Mouse (Mus musculus) layer of hippocampus, adult 2 months (tissue): ENCODE results near the gene Myo1d. TPM values are rescaled to one million over a fixed set of nuclear protein-coding genes. Genes with fewer than 3 reads are reported as not detected.

Experiments
- DNase-seq, 2 experiments: peaks; one replicate each; pipeline ENCODE4 v3.0.0; 2022; ENCODE audit warnings: low spot score in 2 of 2
- H3K27ac ChIP-seq: fragments of 200-600 bp; 2 replicates; pipeline ENCODE4 v1.8.1; 2022
- H3K4me3 ChIP-seq: fragments of 200-600 bp; 2 replicates; pipeline ENCODE4 v1.8.1; 2022; ENCODE audit warnings: mild to moderate bottlenecking
- CTCF ChIP-seq: fragments of 200-600 bp; conservative IDR thresholded peaks from 2 replicates; pipeline ENCODE4 v1.8.1; 2022; ENCODE audit warnings: antibody characterized with exemption, mild to moderate bottlenecking, moderate library complexity
- total RNA-seq, 2 experiments: library from RNA; stranded (reverse); gene quantifications; 2 replicates each; pipeline ENCODE4 v1.2.3; 2021

Gene Myo1d
- total RNA-seq, 2 experiments from 2014 or later, result 6.2 to 8.0 TPM

DNA sequence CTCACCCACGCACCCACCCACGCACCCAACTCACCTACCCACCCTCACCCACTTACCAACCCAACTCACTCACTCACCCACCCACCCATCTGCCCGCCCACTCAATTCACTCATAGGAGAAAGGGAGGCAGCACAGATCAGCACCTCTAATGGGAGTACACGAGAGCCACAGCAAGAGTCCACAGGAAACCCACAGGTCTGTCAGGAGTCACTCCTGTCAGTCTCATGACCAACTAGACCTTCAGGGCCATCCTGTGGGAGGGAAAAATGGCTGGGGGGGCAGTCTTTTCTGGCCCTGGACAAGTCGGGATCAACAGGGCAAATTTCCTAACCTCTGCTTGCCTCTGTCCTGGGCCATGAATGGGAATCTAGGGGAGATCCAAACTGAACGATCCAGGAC lies 272.0 kb downstream of the Myo1d start:
- peak overlapping the region; percentile 67; the same call in 1 of the 2 replicates for H3K27ac ChIP-seq
- no peak for TF ChIP-seq CTCF
- no peak overlapping the region for H3K4me3 ChIP-seq
- no peak for DNase-seq

- Histone ChIP-seq H3K4me3 (no peak overlapping the region), H3K27ac (peak overlapping the region; percentile 98)
- no peak for DNase-seq
- peak; percentile 16; the same call in 1 of the 2 replicates for TF ChIP-seq CTCF
Observed at GRCm38 (mm10) chr11:80506483-80506882, 273.3 kb downstream of the Myo1d start.

DNA sequence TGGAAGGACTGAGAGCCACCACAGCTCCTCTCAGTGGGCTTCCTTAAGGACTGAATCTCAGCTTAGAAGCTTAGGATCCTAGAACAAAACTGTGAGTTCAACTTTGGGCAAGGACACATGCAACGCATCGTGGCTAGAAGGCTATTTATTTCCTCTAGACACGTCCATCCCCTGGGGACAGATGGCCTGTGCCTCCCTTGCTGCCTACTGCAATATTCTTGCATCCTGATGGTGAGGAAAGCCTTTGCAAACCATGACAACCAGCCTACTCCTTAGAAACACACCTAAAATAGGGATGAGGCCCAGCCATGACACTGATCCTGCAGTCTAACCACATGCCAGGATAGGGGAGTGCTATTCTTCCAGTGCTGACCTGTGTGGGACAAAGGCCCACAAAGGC lies 274.2 kb downstream of the Myo1d start:
- H3K27ac ChIP-seq, result peak overlapping the region; percentile 98
- DNase-seq, result no peak
- TF ChIP-seq CTCF, result no peak
- no peak overlapping the region for H3K4me3 ChIP-seq

DNA sequence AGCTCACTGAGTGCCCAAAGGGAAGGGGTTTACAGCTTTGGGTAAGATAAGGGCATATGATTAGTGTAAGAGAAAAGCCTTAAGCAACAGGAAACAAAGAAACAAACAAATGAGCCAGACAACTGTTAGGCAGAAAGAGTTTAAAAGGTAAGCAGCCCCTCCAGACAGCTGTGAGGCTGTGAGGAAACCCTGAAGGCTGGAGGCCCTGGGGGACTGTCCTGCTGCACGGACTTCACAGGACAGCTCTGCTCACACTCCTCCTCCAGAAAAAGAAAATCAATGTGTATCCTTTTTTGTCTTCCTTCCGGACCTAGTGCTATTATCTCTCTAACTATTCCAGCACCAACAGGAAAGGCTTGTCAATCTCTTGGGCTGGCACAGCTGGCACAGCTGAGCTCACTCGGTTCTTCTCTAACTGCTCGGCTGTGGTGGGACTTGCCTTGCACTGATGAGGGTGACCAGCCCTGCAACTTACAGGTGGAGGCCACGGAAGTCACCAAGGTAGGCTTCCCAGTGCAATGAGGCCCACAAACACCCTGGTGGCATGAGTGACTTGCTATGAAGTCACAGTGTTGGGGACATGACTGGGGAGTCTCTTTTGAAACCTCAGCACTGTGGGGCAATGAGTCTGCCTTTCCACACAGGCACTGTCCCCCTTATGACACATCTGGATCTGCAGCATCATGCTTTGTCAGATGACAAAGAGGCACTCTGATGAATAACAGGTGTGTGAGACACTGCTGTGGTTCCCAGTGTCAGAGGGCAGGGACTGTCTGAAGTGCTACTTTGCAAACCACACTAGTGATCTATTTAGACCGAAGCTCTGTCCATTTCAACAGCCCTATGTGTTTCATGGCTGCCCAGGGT lies 275.1 kb downstream of the Myo1d start:
- no peak overlapping the region; the same call in 1 of the 2 replicates for H3K4me3 ChIP-seq
- DNase-seq, result no peak
- no peak for TF ChIP-seq CTCF
- peak overlapping the region; percentile 98 for H3K27ac ChIP-seq

- no peak overlapping the region for H3K4me3 ChIP-seq
- peak; percentile 90 to 96 for DNase-seq
- peak overlapping the region; percentile 98 for H3K27ac ChIP-seq
- no peak; the same call in 1 of the 2 replicates for TF ChIP-seq CTCF
Observed at GRCm38 (mm10) chr11:80503726-80504452, 275.9 kb downstream of the Myo1d start.

DNA sequence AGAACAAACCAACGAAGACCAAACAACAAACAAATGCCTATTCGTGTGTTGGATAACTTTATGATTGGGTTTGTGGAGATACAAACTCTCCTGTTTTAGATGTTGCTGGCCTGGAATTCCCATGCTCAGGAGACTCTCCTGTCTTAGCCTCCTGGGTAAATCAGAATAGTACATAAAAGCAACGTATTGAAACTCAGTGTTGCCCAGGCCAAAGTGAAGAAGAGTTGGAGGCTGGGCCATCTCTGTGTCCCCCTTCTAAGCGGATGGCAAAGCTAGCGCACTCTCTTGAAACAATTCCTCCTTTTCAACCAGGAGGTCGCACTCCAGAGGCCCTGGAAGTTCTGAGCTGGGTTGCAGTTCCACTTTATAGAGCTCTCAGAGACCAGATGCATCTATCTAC lies 276.5 kb downstream of the Myo1d start:
- DNase-seq, result no peak
- Histone ChIP-seq H3K27ac (peak overlapping the region; percentile 98), H3K4me3 (no peak overlapping the region)
- TF ChIP-seq CTCF, result no peak

GRCm38 (mm10) chr11:80499550-80499952 lies 280.3 kb downstream of the Myo1d start:
- Histone ChIP-seq H3K27ac (peak overlapping the region; percentile 84), H3K4me3 (no peak overlapping the region)
- DNase-seq, result no peak
- TF ChIP-seq CTCF, result no peak

DNA sequence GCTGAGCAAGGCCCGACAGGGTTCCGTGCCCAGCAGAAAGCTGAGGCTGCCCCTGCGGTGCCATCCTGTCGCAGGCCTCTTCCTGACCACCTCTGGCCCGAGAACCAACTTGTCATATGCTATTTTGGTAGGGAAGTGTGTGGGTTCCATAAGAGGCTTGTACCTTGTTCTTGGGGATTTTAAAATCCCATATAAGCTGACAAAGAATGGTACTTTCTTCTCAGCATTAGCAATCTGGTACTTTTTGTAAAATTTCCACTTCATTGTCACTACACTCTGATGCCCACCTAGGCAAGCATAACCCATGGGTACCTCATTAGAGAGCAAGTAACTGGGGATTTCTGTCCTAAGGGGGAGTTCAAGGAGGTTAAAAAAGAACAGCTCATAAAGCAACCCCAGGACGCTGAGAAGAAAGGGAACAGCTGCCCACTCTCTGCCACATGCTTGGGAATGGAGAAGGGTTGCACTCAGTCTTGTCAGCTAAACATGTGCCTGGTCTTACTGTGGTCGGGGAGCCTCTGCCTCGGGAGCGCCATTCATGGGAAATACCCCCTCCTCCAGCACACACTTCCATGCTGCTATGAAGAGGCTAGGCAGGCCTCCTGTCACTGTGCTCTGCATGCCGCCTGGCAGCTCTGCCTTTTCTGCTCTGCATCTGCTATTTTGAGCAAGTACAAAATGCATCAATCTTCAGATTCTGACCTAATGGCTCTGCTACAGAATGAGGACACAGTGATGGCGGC lies 281.3 kb downstream of the Myo1d start:
- H3K4me3 ChIP-seq, result no peak overlapping the region
- H3K27ac ChIP-seq, result peak overlapping the region; percentile 84
- DNase-seq, result no peak
- no peak for TF ChIP-seq CTCF

GRCm38 (mm10) chr11:80497225-80497919 lies 282.5 kb downstream of the Myo1d start:
- no peak for TF ChIP-seq CTCF
- no peak for DNase-seq
- H3K4me3 ChIP-seq, result no peak overlapping the region
- peak overlapping the region; percentile 15; the same call in 1 of the 2 replicates for H3K27ac ChIP-seq

DNA sequence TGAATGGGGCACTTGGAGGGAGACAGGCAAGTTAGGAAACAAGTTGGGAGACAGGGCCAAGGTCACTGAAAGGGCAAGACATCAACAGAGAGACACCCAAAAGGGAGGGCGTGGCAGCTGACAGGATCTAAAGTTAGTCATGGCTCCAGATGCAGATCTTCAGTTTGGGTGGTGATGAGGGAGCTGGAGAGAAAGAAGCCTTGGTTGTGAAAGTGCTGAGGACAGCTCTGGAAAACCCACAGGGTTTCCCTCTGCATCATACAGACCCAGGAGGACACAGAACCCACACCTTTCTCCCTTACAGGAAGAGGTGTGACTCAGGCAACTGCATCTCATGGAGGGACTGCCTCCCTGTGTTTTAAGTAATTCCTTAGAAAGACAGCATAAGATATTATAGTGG lies 283.2 kb downstream of the Myo1d start:
- no peak for TF ChIP-seq CTCF
- DNase-seq, result no peak
- peak overlapping the region; percentile 53; the same call in 1 of the 2 replicates for H3K27ac ChIP-seq
- H3K4me3 ChIP-seq, result no peak overlapping the region

GRCm38 (mm10) chr11:80495972-80496371 lies 283.9 kb downstream of the Myo1d start:
- no peak for DNase-seq
- no peak overlapping the region for H3K4me3 ChIP-seq
- TF ChIP-seq CTCF, result no peak
- H3K27ac ChIP-seq, result peak overlapping the region; percentile 53; the same call in 1 of the 2 replicates

DNA sequence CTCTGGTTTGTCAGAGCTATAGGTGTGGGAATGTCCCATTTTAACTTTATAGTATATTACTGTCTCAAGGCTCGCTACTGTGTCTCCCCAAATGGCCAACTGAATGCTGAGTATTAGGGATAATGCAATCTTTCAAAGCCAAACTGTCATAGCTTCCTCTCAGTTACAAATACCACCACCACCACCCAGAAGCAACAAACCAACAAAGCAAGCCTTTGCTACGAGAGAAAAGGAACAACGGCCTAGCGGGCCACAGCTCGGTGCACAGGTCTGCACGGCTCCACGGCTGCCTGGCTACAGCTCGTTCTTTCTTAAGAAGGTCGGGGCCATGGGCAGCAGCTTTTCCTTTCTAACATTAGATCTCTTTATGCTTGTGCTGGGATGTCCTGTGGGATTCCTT lies 285.0 kb downstream of the Myo1d start:
- no peak for TF ChIP-seq CTCF
- Histone ChIP-seq H3K4me3 (no peak overlapping the region), H3K27ac (no peak overlapping the region)
- DNase-seq, result no peak

DNA sequence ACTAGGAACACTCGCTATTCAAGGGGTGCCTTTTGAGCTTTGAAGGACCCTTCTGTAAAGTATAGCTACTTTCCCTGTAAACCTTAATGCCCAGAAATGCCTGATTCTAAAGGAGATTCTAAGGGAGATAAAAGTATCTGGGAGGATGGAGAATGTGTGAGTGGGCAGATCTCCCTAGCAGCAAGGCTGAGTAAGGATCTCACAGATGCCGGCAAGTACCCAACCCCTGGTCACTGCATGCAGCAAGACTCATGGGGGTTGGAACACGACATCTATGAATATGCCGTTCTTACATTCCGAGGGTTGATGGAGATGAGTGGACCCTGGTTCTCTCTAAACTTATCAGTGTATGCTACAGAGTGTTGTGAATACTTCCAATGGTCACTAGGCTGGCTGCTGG lies 286.6 kb downstream of the Myo1d start:
- TF ChIP-seq CTCF, result no peak
- DNase-seq, result no peak
- Histone ChIP-seq H3K4me3 (no peak overlapping the region), H3K27ac (no peak overlapping the region)
